9 mouse cellular contexts compared by ENCODE assay signal in the genomic region with DNA sequence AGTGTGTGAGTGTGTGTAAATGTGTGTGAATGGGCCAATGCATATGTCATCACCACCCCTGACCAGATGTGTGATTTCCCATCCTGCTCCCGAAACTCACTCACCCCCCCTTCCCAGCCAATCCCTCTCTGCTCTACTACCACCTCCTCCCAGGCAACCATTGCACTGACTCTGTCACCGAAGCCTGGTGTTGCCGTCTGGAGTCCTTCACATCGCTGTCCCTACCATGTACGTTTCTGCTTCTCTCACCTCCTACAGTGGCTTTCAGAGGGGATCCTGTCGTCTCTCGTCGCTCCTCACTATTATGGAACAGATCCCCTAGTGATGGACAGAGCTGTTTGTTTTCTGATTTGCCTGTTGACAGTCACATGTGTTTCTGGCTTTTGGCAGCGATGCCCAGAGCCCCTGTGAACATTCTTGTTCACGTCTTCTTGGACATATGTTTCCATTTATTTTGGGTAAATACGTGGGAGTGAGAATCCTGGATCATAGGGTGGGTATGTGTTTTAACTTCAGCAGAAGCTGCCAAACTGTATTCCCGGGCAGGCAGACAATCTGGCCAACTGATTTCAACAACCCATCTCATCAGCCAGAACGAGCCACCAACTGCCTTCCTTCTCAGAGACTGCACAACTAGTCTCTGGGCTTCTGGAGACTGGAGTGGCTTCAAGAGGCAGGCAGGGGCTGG.
A peak's percentile ranks its signal among the peaks of the same experiment; 100 is the strongest.
DNase-seq lines count a peak whose midpoint lies in the region; ATAC-seq and TF ChIP-seq lines count a peak whose summit lies in the region.
"Had no signal": no experiment of that assay in that cellular context is flagged by ENCODE, and none has a peak within 500 bp of the region (broad histone marks: within the 10 kb centered on the region; RNA-seq: fewer than 3 reads in every experiment).

No protein-coding gene starts in this region.

- no peak for TF ChIP-seq CTCF in lung, postnatal 0 days (IDR thresholded peaks at IDR 0.05)
- TF ChIP-seq CTCF in lung, adult 2 months (IDR thresholded peaks at IDR 0.05; ENCODE audit: insufficient read depth, low read length) = no peak

- H3K27me3 ChIP-seq in forebrain, embryonic 13.5 days = peaks cover 23% of the 10 kb centered on the region
- peaks cover 8% of the 10 kb centered on the region for H3K27me3 ChIP-seq in forebrain, embryonic 10.5 days (ENCODE audit: poor library complexity, severe bottlenecking)
- H3K27me3 ChIP-seq in lung, postnatal 0 days (replicated peaks; ENCODE audit: insufficient read depth, low read length) = no peaks in the 10 kb centered on the region

- no peak overlapping the region for H3K27ac ChIP-seq in forebrain, embryonic 13.5 days
- H3K27ac ChIP-seq in forebrain, embryonic 10.5 days = no peak overlapping the region
- H3K27ac ChIP-seq in lung, postnatal 0 days (ENCODE audit: low read length) = no peak overlapping the region

- ATAC-seq in forebrain, embryonic 13.5 days = peak; percentile 33; the same call in 1 of the 2 replicates
- peak; percentile 58 for ATAC-seq in lung, postnatal 0 days

- H3K4me3 ChIP-seq in forebrain, embryonic 13.5 days = no peak overlapping the region
- H3K4me3 ChIP-seq in forebrain, embryonic 10.5 days = no peak overlapping the region
- no peak overlapping the region for H3K4me3 ChIP-seq in lung, postnatal 0 days (ENCODE audit: low read depth, low read length)
- H3K4me3 ChIP-seq in lung, adult 2 months (replicated peaks; ENCODE audit: extremely low read depth, low read depth, low read length) = no peak overlapping the region

- no peak overlapping the region for H3K9ac ChIP-seq in forebrain, embryonic 13.5 days
- H3K9ac ChIP-seq in lung, postnatal 0 days (replicated peaks; ENCODE audit: low read depth) = no peak overlapping the region

- no peak for DNase-seq in forebrain, embryonic 10.5 days (ENCODE audit: extremely low spot score, low spot score)
- peak; percentile 30 for DNase-seq in lung, postnatal 0 days (ENCODE audit: low spot score)
- DNase-seq in lung, adult 2 months = no peak
- DNase-seq in layer of hippocampus, postnatal 14 days (ENCODE audit: low spot score in 2 of 2) = peak; percentile 25 to 72
- peak; percentile 80 for DNase-seq in telencephalon, adult 2 months (ENCODE audit: low read depth, low spot score)
- DNase-seq in testis, postnatal 14 days (ENCODE audit: low spot score) = no peak
- no peak for DNase-seq in cerebellum, adult 9-10 months
- DNase-seq: lung, postnatal 10 days had no signal

- 73% methylated on average over 13 of the region's 13 CpGs for WGBS in forebrain, embryonic 13.5 days
- 78% methylated on average over 13 of the region's 13 CpGs for WGBS in forebrain, embryonic 10.5 days
- WGBS in lung, postnatal 0 days = 46% methylated on average over 13 of the region's 13 CpGs
- 57% methylated on average over 13 of the region's 13 CpGs for WGBS in lung, adult 2 months

- H3K4me2 ChIP-seq in forebrain, embryonic 13.5 days = no peak overlapping the region
- no peak overlapping the region for H3K4me2 ChIP-seq in lung, postnatal 0 days (replicated peaks; ENCODE audit: low read depth, low read length)

- H3K4me1 ChIP-seq in forebrain, embryonic 13.5 days = no peaks in the 10 kb centered on the region
- no peaks in the 10 kb centered on the region for H3K4me1 ChIP-seq in forebrain, embryonic 10.5 days
- H3K4me1 ChIP-seq in lung, postnatal 0 days (ENCODE audit: insufficient read depth, low read depth, low read length) = no peaks in the 10 kb centered on the region
- no peaks in the 10 kb centered on the region for H3K4me1 ChIP-seq in lung, adult 2 months (ENCODE audit: control insufficient read depth, insufficient read depth, low read length)

- TF ChIP-seq EP300 in lung, postnatal 0 days (IDR thresholded peaks at IDR 0.05) = no peak

- TF ChIP-seq POLR2A in lung, adult 2 months (IDR thresholded peaks at IDR 0.05; ENCODE audit: borderline replicate concordance, extremely low read depth, low read depth, low read length) = no peak

- no peaks in the 10 kb centered on the region for H3K9me3 ChIP-seq in forebrain, embryonic 13.5 days (replicated peaks)
- no peaks in the 10 kb centered on the region for H3K9me3 ChIP-seq in forebrain, embryonic 10.5 days
- H3K9me3 ChIP-seq in lung, postnatal 0 days (ENCODE audit: low read length) = no peaks in the 10 kb centered on the region

- H3K36me3 ChIP-seq in forebrain, embryonic 13.5 days (ENCODE audit: poor library complexity, severe bottlenecking) = no peaks in the 10 kb centered on the region
- no peaks in the 10 kb centered on the region for H3K36me3 ChIP-seq in forebrain, embryonic 10.5 days (replicated peaks)
- no peaks in the 10 kb centered on the region for H3K36me3 ChIP-seq in lung, postnatal 0 days (ENCODE audit: insufficient read depth, low read length)

Comparison
In these comparisons a context has a peak if more than half of its experiments do, and no peak if none do; other contexts are left out.
1. DNase-seq: peak in lung, postnatal 0 days (single experiment), layer of hippocampus, postnatal 14 days (2 of 2) and telencephalon, adult 2 months (single experiment); none in forebrain, embryonic 10.5 days (single experiment), lung, adult 2 months (single experiment), testis, postnatal 14 days (single experiment) and cerebellum, adult 9-10 months (single experiment).